Mouse (Mus musculus): ENCODE results near the gene Atxn1. TPM values are rescaled to one million over a fixed set of nuclear protein-coding genes. Genes with fewer than 3 reads are reported as not detected.

The Atxn1 gene
- total and polyA plus RNA-seq, 3 experiments, result 8.0 to 13.1 (median 9.7) TPM

DNA sequence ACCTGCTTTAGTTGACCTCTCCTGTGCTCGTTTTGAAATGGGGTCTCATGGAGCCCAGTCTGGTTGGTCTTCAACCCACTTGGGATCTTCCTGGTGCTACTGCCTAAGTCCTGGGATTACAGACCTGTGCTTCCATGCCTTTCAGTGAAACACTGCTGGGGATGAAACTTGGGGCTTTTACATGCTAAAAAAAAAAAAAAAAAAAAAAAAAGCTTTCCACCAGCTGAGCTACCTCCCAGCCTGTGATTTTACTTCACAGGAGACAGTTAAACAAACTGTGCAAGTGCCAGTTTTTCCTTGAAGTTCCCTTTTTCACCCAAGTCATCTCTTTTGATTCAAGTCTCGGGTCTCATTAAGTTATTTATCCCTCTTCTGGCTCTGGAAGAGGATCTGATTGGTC, 275.9 kb downstream of the Atxn1 start:
- Histone ChIP-seq H3K4me1 (ENCODE audit: control insufficient read depth in 1 of 2, insufficient read depth in 2 of 2) (peaks cover 54 to 99% of the 10 kb centered on the region in 2 experiments), H3K4me2 (ENCODE audit: insufficient read depth, low read depth, poor library complexity, severe bottlenecking) (no peak overlapping the region), H3K27me3 (replicated peaks) (no peaks in the 10 kb centered on the region), H3K27ac (ENCODE audit: insufficient read depth, low read depth) (no peak overlapping the region), H3K9me3 (replicated peaks; ENCODE audit: low read length) (no peaks in the 10 kb centered on the region), H3K4me3 (replicated peaks in 1 of 3; ENCODE audit: low read depth in 2 of 3, low read length in 2 of 3, poor library complexity in 1 of 3) (no peak overlapping the region), H3K9ac (ENCODE audit: insufficient read depth, low read depth) (no peak overlapping the region), H3K79me2 (replicated peaks; ENCODE audit: control insufficient read depth, extremely low read depth, insufficient read depth, poor library complexity, severe bottlenecking) (peaks cover 5% of the 10 kb centered on the region), H3K36me3 (replicated peaks in 1 of 2; ENCODE audit: control insufficient read depth in 1 of 2, insufficient read depth in 1 of 2, low read length in 1 of 2) (peaks cover 0 to 37% of the 10 kb centered on the region in 2 experiments)
- in situ Hi-C loops (cut with MboI; ENCODE audit: low pct_ligation_motif_present, low pct_unique_long_range_greater_than_20kb, low sequenced_read_pairs), result loop anchor here (25.0 kb wide), 1 partner anchor 273 kb away; the partner anchor contains the start of gene Atxn1
- dilution Hi-C loops (cut with MboI; ENCODE audit: extremely low pct_ligation_motif_present, extremely low pct_unique_long_range_greater_than_20kb, low sequenced_read_pairs), result no loop called here
- TF ChIP-seq POLR2AphosphoS2 (IDR thresholded peaks at IDR 0.05; ENCODE audit: low read depth, low read length), result no peak
- TF ChIP-seq ZNF384 (IDR thresholded peaks at IDR 0.05; ENCODE audit: low read depth, low read length), result peak; percentile 94
- no peak for DNase-seq (ENCODE audit: extremely low read depth)

- Histone ChIP-seq H3K9me3 (replicated peaks; ENCODE audit: low read length) (no peaks in the 10 kb centered on the region), H3K9ac (ENCODE audit: insufficient read depth, low read depth) (no peak overlapping the region), H3K79me2 (replicated peaks; ENCODE audit: control insufficient read depth, extremely low read depth, insufficient read depth, poor library complexity, severe bottlenecking) (peaks cover 10% of the 10 kb centered on the region), H3K4me1 (ENCODE audit: control insufficient read depth in 1 of 2, insufficient read depth in 2 of 2) (peaks cover 47 to 92% of the 10 kb centered on the region in 2 experiments), H3K4me3 (replicated peaks in 1 of 3; ENCODE audit: low read depth in 2 of 3, low read length in 2 of 3, poor library complexity in 1 of 3) (no peak overlapping the region), H3K36me3 (replicated peaks in 1 of 2; ENCODE audit: control insufficient read depth in 1 of 2, insufficient read depth in 1 of 2, low read length in 1 of 2) (peaks cover 0 to 34% of the 10 kb centered on the region in 2 experiments), H3K27ac (ENCODE audit: insufficient read depth, low read depth) (peak overlapping the region; percentile 13; the same call in 1 of the 2 replicates), H3K27me3 (replicated peaks) (no peaks in the 10 kb centered on the region), H3K4me2 (ENCODE audit: insufficient read depth, low read depth, poor library complexity, severe bottlenecking) (peak overlapping the region; percentile 9)
- in situ Hi-C loops (cut with MboI; ENCODE audit: low pct_ligation_motif_present, low pct_unique_long_range_greater_than_20kb, low sequenced_read_pairs) (loop anchor here (25.0 kb wide), 1 partner anchor 275 kb away; the partner anchor contains the start of gene Atxn1), dilution Hi-C loops (cut with MboI; ENCODE audit: extremely low pct_ligation_motif_present, extremely low pct_unique_long_range_greater_than_20kb, low sequenced_read_pairs) (no loop called here)
- DNase-seq (ENCODE audit: extremely low read depth), result peak; percentile 69
- TF ChIP-seq CHD1 (IDR thresholded peaks at IDR 0.05; ENCODE audit: low read depth, low read length) (no peak), MAZ (IDR thresholded peaks at IDR 0.05; ENCODE audit: low read depth, low read length) (peak; percentile 78; the same call in 1 of the 2 replicates), MAX (IDR thresholded peaks at IDR 0.05; ENCODE audit: low read length) (peak; percentile 87), ELF1 (IDR thresholded peaks at IDR 0.05; ENCODE audit: low read depth, low read length) (peak; percentile 43; the same call in 1 of the 2 replicates), MEF2A (IDR thresholded peaks at IDR 0.05; ENCODE audit: borderline replicate concordance, low read depth, low read length) (peak; percentile 99), RAD21 (IDR thresholded peaks at IDR 0.05; ENCODE audit: low read depth, low read length) (no peak), TBP (conservative IDR thresholded peaks at IDR 0.05; ENCODE audit: low read depth, low read length) (0 out of 2 replicates have a peak, but pooled peaks have one; percentile 34), BHLHE40 (IDR thresholded peaks at IDR 0.05; ENCODE audit: low read depth, low read length) (peak; percentile 94), USF1 (IDR thresholded peaks at IDR 0.05; ENCODE audit: low read depth, low read length) (peak; percentile 49), ZKSCAN1 (IDR thresholded peaks at IDR 0.05; ENCODE audit: borderline replicate concordance, low read depth, low read length) (no peak), EP300 (IDR thresholded peaks at IDR 0.05; ENCODE audit: low read length) (peak; percentile 99), ZC3H11A (IDR thresholded peaks at IDR 0.05; ENCODE audit: low read depth, low read length) (no peak), USF2 (conservative IDR thresholded peaks at IDR 0.05; ENCODE audit: low read depth, low read length) (peak; percentile 57), RCOR1 (conservative IDR thresholded peaks at IDR 0.05; ENCODE audit: low read depth, low read length) (peak; percentile 96; the same call in 1 of the 2 replicates), IRF4 (IDR thresholded peaks at IDR 0.05; ENCODE audit: low read depth, low read length) (peak; percentile 99), NELFE (IDR thresholded peaks at IDR 0.05; ENCODE audit: low read depth, low read length) (no peak), TCF12 (IDR thresholded peaks at IDR 0.05; ENCODE audit: low read depth, low read length) (peak; percentile 91), UBTF (IDR thresholded peaks at IDR 0.05; ENCODE audit: low read depth, low read length) (no peak), ETS1 (conservative IDR thresholded peaks at IDR 0.05; ENCODE audit: low read depth, low read length) (peak; percentile 96), ZNF384 (IDR thresholded peaks at IDR 0.05; ENCODE audit: low read depth, low read length) (peak; percentile 92), E2F4 (IDR thresholded peaks at IDR 0.05; ENCODE audit: insufficient replicate concordance, low read depth, low read length) (no peak), SIN3A (IDR thresholded peaks at IDR 0.05; ENCODE audit: low read length) (peak; percentile 55), MXI1 (IDR thresholded peaks at IDR 0.05; ENCODE audit: low read depth, low read length) (no peak), JUN (IDR thresholded peaks at IDR 0.05; ENCODE audit: insufficient read depth, low read depth, low read length) (peak; percentile 98), MYC (IDR thresholded peaks at IDR 0.05; ENCODE audit: low read depth, low read length) (peak; percentile 82), JUND (conservative IDR thresholded peaks at IDR 0.05; ENCODE audit: low read depth, low read length) (peak; percentile 98), MAFK (IDR thresholded peaks at IDR 0.05; ENCODE audit: insufficient replicate concordance, low read length) (peak; percentile 75), CHD2 (IDR thresholded peaks at IDR 0.05; ENCODE audit: low read length) (peak; percentile 74; the same call in 1 of the 2 replicates), GABPA (IDR thresholded peaks at IDR 0.05; ENCODE audit: insufficient replicate concordance, low read depth, low read length) (no peak)
Measured at GRCm38 (mm10) chr13:45687581-45687980, 277.2 kb downstream of the Atxn1 start.
